Mouse (Mus musculus) lung, postnatal 10 days (tissue): Measurements from ENCODE around the gene Ccdc116.

ENCODE experiments used
- DNase-seq: peaks from one replicate; pipeline ENCODE4 v3.0.0; 2021

Ccdc116 gene

GRCm38 (mm10) chr16:17127292-17127691, 19.7 kb downstream of the Ccdc116 start:
- peak; percentile 77 for DNase-seq

GRCm38 (mm10) chr16:17124871-17125520, 22.0 kb downstream of the Ccdc116 start, which contains the start of gene 2610318N02Rik:
2610318N02Rik (minus strand) TSS chr16:17125167.
- DNase-seq: peak; percentile 82

GRCm38 (mm10) chr16:17124119-17124870, 22.7 kb downstream of the Ccdc116 start:
- no peak for DNase-seq

GRCm38 (mm10) chr16:17121569-17121968, 25.5 kb downstream of the Ccdc116 start:
- no peak for DNase-seq

GRCm38 (mm10) chr16:17117309-17117799, 29.7 kb downstream of the Ccdc116 start:
- no peak for DNase-seq

- peak; percentile 77 for DNase-seq
These were observed 36.0 kb downstream of the Ccdc116 start, which contains the start of gene Ppil2 for GRCm38 (mm10) chr16:17110771-17111743. Ppil2 (minus strand) TSS chr16:17111257.

- peak; percentile 40 for DNase-seq
These were observed 42.4 kb downstream of the Ccdc116 start for GRCm38 (mm10) chr16:17104600-17104999.

- peak; percentile 55 for DNase-seq
These were observed 44.3 kb downstream of the Ccdc116 start for GRCm38 (mm10) chr16:17102630-17103220.

GRCm38 (mm10) chr16:17096938-17097337, 50.1 kb downstream of the Ccdc116 start:
- no peak for DNase-seq
